Mouse (Mus musculus) erythroblast, adult 5-6 weeks (primary cell): ENCODE measurements around the gene Kif26a. TPM values are rescaled to one million over a fixed set of nuclear protein-coding genes. Genes with fewer than 3 reads are reported as not detected.

Experiments
- ATAC-seq: replicated peaks from 2 replicates; pipeline ENCODE4 v1.8.0; 2016; ENCODE audit warnings: moderate number of reproducible peaks, mild to moderate bottlenecking, moderate TSS enrichment, inconsistent platforms; ENCODE audit not compliant: poor library complexity, low FRiP score, severe bottlenecking
- total RNA-seq, 2 experiments: library from RNA; stranded (forward) in 1 of 2; stranded (reverse) in 1 of 2; fragments of 150-400 nt in 1 of 2; fragments of 200-764, 138-1000 nt in 1 of 2; gene quantifications; 2 replicates each; pipeline versions ENCODE4 v1.2.3 to v1.2.4; 2015 to 2017; ENCODE audit warnings: low replicate concordance in 2 of 2

The Kif26a gene
- total RNA-seq, 2 experiments from 2014 or later, result not detected

- ATAC-seq, result no peak
These were observed 16.6 kb upstream of the Kif26a start for GRCm38 (mm10) chr12:112129300-112129856.

- no peak for ATAC-seq
These were observed 15.7 kb upstream of the Kif26a start for GRCm38 (mm10) chr12:112130161-112130860.

- ATAC-seq, result no peak
These were observed 15.1 kb upstream of the Kif26a start for GRCm38 (mm10) chr12:112130957-112131356.

GRCm38 (mm10) chr12:112140231-112140630 lies 5.8 kb upstream of the Kif26a start:
- ATAC-seq, result no peak

- ATAC-seq, result no peak
These were observed 5.3 kb upstream of the Kif26a start for GRCm38 (mm10) chr12:112140745-112141144.

GRCm38 (mm10) chr12:112141300-112141699 lies 4.7 kb upstream of the Kif26a start:
- ATAC-seq, result no peak

GRCm38 (mm10) chr12:112143116-112143832 lies 2.7 kb upstream of the Kif26a start:
- no peak for ATAC-seq

GRCm38 (mm10) chr12:112143833-112144201 lies 2.2 kb upstream of the Kif26a start:
- ATAC-seq, result no peak

GRCm38 (mm10) chr12:112144377-112145115 lies 1.5 kb upstream of the Kif26a start:
- no peak for ATAC-seq

GRCm38 (mm10) chr12:112145211-112145874 lies 665 bp upstream of the Kif26a start:
- peak; percentile 69 for ATAC-seq

GRCm38 (mm10) chr12:112147365-112147764 lies 1.4 kb downstream of the Kif26a start:
- ATAC-seq, result no peak

GRCm38 (mm10) chr12:112150011-112150410 lies 4.0 kb downstream of the Kif26a start:
- no peak for ATAC-seq

GRCm38 (mm10) chr12:112151244-112151979 lies 5.4 kb downstream of the Kif26a start:
- ATAC-seq, result no peak

GRCm38 (mm10) chr12:112151980-112152362 lies 6.0 kb downstream of the Kif26a start:
- ATAC-seq, result no peak

GRCm38 (mm10) chr12:112153597-112153996 lies 7.6 kb downstream of the Kif26a start:
- no peak for ATAC-seq

GRCm38 (mm10) chr12:112154476-112154875 lies 8.5 kb downstream of the Kif26a start:
- no peak for ATAC-seq

- no peak for ATAC-seq
These were observed 9.4 kb downstream of the Kif26a start for GRCm38 (mm10) chr12:112155218-112156051.

GRCm38 (mm10) chr12:112156804-112157203 lies 10.8 kb downstream of the Kif26a start:
- no peak for ATAC-seq
